Mouse (Mus musculus) neural tube, embryonic 14.5 days (tissue): ENCODE data around the gene Adra1d. TPM values are rescaled to one million over a fixed set of nuclear protein-coding genes. Genes with fewer than 3 reads are reported as not detected.

Experiments
- ATAC-seq: fragments of 200-750 bp; cut with Nextera tagmentation; 2 replicates; pipeline ENCODE4 v1.8.0; 2017; ENCODE audit warnings: low read depth, mild to moderate bottlenecking, moderate TSS enrichment, moderate library complexity
- H3K27ac ChIP-seq: fragments of 300-500 bp; sonication (generic); 2 replicates; pipeline ENCODE4 v1.5.1; 2014; ENCODE audit warnings: low read depth, mild to moderate bottlenecking, control low read depth, low read length, moderate library complexity, mixed read lengths
- H3K27me3 ChIP-seq: fragments of 300-500 bp; sonication (generic); 2 replicates; pipeline ENCODE4 v1.6.1; 2014; ENCODE audit warnings: low read length; ENCODE audit not compliant: control insufficient read depth, insufficient read depth
- H3K36me3 ChIP-seq: fragments of 300-500 bp; sonication (generic); 2 replicates; pipeline ENCODE4 v1.6.1; 2014; ENCODE audit warnings: low read length, mixed read lengths; ENCODE audit not compliant: control insufficient read depth, insufficient read depth
- H3K4me1 ChIP-seq: fragments of 300-500 bp; sonication (generic); 2 replicates; pipeline ENCODE4 v1.6.1; 2014; ENCODE audit warnings: low read length; ENCODE audit not compliant: control insufficient read depth, insufficient read depth
- H3K4me2 ChIP-seq: fragments of 300-500 bp; sonication (generic); 2 replicates; pipeline ENCODE4 v1.6.1; 2014; ENCODE audit warnings: mild to moderate bottlenecking, low read depth, low read length, control low read depth
- H3K4me3 ChIP-seq: fragments of 300-500 bp; sonication (generic); 2 replicates; pipeline ENCODE4 v1.5.1; 2014; ENCODE audit warnings: low read depth, low read length, control low read depth, mixed read lengths
- H3K9ac ChIP-seq: fragments of 300-500 bp; sonication (generic); replicated peaks from 2 replicates; pipeline ENCODE4 v1.6.1; 2014; ENCODE audit warnings: low read depth, mild to moderate bottlenecking, control low read depth, low read length, mixed read lengths
- H3K9me3 ChIP-seq: fragments of 300-500 bp; sonication (generic); 2 replicates; pipeline ENCODE4 v1.6.1; 2016; ENCODE audit warnings: low read length; ENCODE audit not compliant: control insufficient read depth
- WGBS: fragments of 180-500 bp; shearing (Covaris S2); extraction: QIAGEN DNeasy Blood & Tissue Kit; methylation state at CpG from one replicate; pipeline ENCODE4 v1.1.7; 2014; 5-methylcytosine and 5-hydroxymethylcytosine counted together
- polyA plus RNA-seq: library from polyadenylated mRNA; unstranded; fragments of >200 nt; fragmentation: Nextera tagmentation; extraction: Ambion mirVana; gene quantifications from 2 replicates; pipeline ENCODE4 v1.2.1, GENCODE M21; 2014

Gene Adra1d
- polyA plus RNA-seq = 0.17 and 0.18 TPM in 2 replicates

DNA sequence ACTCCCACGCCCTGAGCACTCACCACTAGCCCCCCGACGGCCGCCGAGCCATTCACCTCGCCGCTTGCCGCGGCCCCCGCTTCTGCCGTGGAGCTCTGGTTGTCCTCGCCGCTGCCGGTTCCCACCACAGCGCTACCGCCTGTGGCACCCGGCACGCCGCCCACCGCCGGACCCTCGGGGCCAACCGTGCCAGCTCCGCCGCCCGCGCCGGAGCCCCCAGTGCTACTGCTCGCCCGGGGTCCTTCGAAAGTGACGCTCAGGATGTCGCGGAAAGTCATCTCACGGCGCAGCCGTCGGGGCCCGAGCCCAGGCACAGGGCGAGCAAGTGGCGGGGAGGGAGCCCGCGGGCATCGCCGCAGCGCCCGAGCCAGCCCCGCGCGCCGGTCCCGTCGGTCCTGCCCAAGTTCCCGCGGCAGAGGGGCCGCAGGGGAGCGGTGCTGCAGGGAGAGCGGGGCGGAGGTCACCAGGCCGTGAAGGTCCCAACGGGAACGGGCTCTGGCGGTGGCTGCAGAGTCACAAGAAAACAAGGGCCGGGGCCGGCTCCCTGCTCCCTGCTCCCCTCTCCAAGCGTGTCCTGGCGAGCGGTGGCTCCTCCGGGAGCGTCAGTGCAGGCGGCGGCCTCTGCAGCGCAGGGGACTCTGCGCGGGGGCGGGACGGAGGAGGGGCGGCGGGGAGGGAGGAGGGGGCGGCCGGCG lies at the start of gene Adra1d:
Gene Adra1d (minus strand): TSS at position 393 of the 695 bp plus-strand sequence.
- Histone ChIP-seq H3K9me3 (no peaks in the 10 kb centered on the region), H3K36me3 (no peaks in the 10 kb centered on the region), H3K4me2 (peak within 1 kb of the TSS; percentile 70), H3K4me1 (peaks cover 9% of the 10 kb centered on the region; the same call in 1 of the 2 replicates), H3K27me3 (peaks cover 48% of the 10 kb centered on the region), H3K4me3 (peak within 1 kb of the TSS; percentile 37), H3K9ac (peak within 1 kb of the TSS; percentile 41), H3K27ac (no peak within 1 kb of the TSS)
- WGBS = under 1% methylated on average over 54 of the region's 82 CpGs
- ATAC-seq = peak; percentile 67

DNA sequence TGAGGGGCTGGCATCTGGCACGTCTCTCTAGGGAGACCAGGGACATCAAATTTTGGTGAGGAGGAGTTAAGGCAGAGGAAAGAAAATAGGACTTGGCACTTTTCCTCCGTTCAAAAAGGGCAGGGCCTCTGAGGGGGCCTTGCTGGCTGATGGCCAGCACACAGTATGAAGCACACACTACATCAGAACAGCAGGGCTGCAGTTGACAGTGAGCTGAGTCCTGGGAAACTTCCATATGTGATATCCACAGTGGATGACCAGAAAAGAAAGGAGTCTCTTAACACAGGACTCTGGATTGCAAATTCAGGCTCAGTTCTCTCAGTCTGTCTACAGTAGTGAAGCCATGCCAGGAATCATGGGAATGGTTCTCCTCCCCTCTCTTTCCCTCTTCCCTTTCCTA lies 39.8 kb upstream of the Adra1d start:
- H3K4me2 ChIP-seq = no peak overlapping the region
- 48% methylated on average over 2 of the region's 2 CpGs for WGBS
- H3K4me3 ChIP-seq = no peak overlapping the region
- H3K27me3 ChIP-seq = no peaks in the 10 kb centered on the region
- no peak overlapping the region for H3K27ac ChIP-seq
- no peaks in the 10 kb centered on the region for H3K4me1 ChIP-seq
- no peaks in the 10 kb centered on the region for H3K9me3 ChIP-seq
- no peak overlapping the region for H3K9ac ChIP-seq
- H3K36me3 ChIP-seq = no peaks in the 10 kb centered on the region
- ATAC-seq = no peak

DNA sequence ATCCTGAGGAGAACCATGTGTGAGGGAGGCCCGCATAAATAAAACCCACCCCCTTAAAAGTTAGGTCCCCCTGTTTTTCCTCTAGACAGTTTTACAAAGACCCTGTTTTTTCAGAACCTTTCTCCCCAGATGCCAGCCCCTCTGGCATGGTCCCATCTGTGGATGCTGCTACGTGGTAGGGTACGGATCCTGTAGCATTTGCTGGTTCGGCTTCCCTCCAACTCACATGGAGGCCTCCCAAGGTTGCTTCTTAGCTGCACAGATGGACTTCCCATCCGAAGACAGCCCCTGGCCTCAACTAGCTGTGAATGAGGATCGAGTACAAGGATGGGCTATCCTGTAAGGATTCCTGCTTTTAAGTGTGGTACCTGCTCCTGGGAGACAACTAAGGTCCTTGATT lies 32.8 kb upstream of the Adra1d start:
- H3K36me3 ChIP-seq = no peaks in the 10 kb centered on the region
- no peak overlapping the region for H3K27ac ChIP-seq
- H3K9me3 ChIP-seq = no peaks in the 10 kb centered on the region
- ATAC-seq = no peak
- H3K4me2 ChIP-seq = no peak overlapping the region
- no peak overlapping the region for H3K9ac ChIP-seq
- H3K4me3 ChIP-seq = no peak overlapping the region
- no peaks in the 10 kb centered on the region for H3K27me3 ChIP-seq
- WGBS = 90% methylated on average over 6 of the region's 6 CpGs
- H3K4me1 ChIP-seq = no peaks in the 10 kb centered on the region

DNA sequence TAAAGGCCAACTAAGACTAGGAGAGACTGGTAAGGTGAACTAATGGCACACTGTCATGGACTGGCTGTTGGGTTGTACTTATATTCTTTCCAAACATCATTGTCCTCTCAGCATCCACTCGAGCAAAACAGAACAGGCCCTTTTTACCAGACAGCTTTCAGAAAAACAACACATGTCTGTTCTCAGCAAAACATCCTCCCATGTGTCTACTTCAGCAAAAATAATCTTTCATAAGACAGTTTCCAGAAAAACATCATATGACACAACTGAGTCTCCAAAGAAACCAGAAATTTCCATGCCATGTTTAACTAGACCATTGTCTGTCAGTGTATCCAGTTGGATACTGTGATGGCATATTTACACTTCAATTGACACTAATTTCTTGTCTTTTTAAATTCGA lies 25.4 kb upstream of the Adra1d start:
- ATAC-seq = no peak
- H3K27me3 ChIP-seq = no peaks in the 10 kb centered on the region
- WGBS = 79% methylated on average over 2 of the region's 2 CpGs

DNA sequence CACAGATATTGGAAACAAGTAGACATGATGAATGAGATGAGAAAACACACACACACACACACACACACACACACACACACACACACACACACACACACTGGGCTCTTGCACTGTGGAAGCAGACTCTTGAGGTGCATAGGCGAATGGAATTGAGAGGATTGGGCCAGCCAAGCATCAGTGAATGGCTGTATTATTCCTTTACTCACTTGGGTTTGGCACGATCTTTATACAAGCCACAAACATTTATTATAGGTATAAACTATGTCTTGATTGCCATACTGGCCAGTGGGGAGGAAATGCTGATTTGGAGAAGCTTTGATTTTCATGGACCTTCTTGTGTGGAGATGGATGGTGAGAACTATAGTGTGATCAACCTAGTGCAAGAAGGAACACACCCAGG lies 19.4 kb upstream of the Adra1d start:
- Histone ChIP-seq H3K4me2 (no peak overlapping the region), H3K27ac (no peak overlapping the region), H3K9me3 (no peaks in the 10 kb centered on the region), H3K9ac (no peak overlapping the region), H3K27me3 (no peaks in the 10 kb centered on the region), H3K36me3 (no peaks in the 10 kb centered on the region), H3K4me1 (no peaks in the 10 kb centered on the region), H3K4me3 (no peak overlapping the region)
- WGBS = 82% methylated on average over 2 of the region's 2 CpGs
- no peak for ATAC-seq

More for the DNA sequence above, 25.4 kb upstream of the Adra1d start:
- Histone ChIP-seq H3K9me3 (no peaks in the 10 kb centered on the region; the same call in 1 of the 2 replicates), H3K4me2 (no peak overlapping the region), H3K4me3 (no peak overlapping the region), H3K4me1 (no peaks in the 10 kb centered on the region), H3K36me3 (no peaks in the 10 kb centered on the region), H3K27ac (no peak overlapping the region), H3K9ac (no peak overlapping the region)

DNA sequence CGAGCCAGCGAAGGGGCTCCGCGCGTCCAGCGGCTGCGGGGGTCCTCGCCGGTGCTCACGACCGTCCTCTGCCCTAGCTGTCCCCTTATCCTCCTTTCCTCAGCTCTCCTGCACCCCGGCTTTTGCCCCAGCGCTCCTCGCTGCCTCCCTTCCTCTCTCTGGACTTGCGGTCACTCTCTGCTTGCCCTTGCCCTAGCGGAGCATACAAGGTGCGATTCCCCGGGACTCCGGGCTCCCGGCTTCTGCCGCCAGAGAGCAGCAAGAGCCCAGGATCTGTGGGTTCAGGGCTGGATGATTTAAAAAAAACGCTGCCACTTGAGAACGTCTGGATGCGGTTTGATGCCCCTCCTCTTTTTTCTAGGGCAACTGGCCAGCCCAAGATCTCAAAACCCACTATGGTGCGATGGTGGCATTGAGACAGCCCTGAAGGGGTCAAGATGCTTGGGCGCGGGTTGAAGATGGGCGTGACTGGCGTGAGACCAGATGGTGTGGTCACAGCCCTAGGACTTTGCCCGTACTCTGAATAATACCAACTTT lies 571 bp upstream of the Adra1d start:
- H3K9ac ChIP-seq = peak overlapping the region; percentile 41
- no peak overlapping the region for H3K27ac ChIP-seq
- peaks cover 48% of the 10 kb centered on the region for H3K27me3 ChIP-seq
- H3K4me2 ChIP-seq = peak overlapping the region; percentile 70
- H3K36me3 ChIP-seq = no peaks in the 10 kb centered on the region
- no peaks in the 10 kb centered on the region for H3K9me3 ChIP-seq
- ATAC-seq = peak; percentile 68
- WGBS = 1% methylated on average over 19 of the region's 30 CpGs
- H3K4me1 ChIP-seq = peaks cover 9% of the 10 kb centered on the region; the same call in 1 of the 2 replicates
- peak overlapping the region; percentile 37 for H3K4me3 ChIP-seq

DNA sequence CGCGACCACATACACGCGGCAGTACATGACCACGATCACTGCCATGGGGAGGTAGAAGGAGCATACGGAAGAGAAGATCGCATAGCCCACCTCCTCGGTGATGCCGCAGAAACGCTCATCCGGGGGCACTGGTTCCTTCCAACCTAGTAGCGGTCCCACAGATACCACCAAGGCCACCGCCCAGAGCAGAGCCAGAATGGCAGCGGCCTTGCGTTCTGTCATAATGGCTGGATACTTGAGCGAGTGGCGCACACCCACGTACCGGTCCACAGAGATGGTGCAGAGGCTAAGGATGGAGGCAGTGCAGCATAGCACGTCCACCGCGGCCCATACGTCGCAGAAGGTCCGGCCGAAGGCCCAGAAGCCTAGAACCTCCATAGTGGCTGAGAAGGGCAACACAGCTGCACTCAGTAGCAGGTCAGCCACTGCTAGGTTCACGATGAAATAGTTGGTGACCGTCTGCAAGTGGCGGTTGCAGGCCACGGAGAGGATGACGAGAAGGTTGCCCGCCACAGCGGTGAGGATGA lies 676 bp downstream of the Adra1d start:
- no peaks in the 10 kb centered on the region for H3K9me3 ChIP-seq
- peak overlapping the region; percentile 37 for H3K4me3 ChIP-seq
- peak; percentile 32; the same call in 1 of the 2 replicates for ATAC-seq
- no peak overlapping the region for H3K27ac ChIP-seq
- no peaks in the 10 kb centered on the region for H3K36me3 ChIP-seq
- H3K9ac ChIP-seq = no peak overlapping the region
- H3K27me3 ChIP-seq = peaks cover 51% of the 10 kb centered on the region
- peak overlapping the region; percentile 70; the same call in 1 of the 2 replicates for H3K4me2 ChIP-seq
- WGBS = 3% methylated on average over 33 of the region's 33 CpGs
- H3K4me1 ChIP-seq = peaks cover 9% of the 10 kb centered on the region; the same call in 1 of the 2 replicates

DNA sequence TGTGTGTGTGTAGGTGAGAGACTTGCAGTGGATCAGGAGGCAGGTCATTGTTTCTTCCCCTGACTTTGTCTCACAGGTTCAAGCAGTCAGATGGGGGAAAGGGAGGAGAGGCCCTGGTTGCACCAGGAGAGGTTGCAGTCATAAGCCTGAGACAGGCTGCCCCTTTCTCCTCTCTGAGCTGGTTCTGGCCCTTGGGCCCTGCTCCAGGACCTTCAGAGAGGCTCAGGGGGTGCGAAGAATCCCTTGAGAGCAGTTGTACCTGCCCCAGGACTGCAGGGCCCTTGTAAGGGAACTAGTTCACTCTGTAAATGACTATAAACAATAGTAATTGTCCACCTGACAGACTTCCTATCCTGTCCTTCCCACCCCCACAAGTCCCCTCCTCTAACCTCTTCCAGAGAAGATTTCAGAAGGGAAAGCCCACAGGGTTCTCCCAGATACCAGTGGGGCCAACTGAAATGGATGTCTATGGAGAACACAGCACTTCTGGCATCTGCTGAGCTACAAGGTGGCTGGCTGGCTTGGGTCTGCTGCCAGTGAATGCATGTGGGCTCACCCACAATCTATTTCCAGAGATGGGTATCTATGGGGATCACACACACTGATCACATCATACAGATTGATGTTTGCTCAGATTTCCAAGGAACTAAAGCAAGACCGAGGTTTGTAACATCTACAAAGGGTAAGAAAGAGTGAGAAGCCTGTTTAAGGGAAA lies 1.7 kb downstream of the Adra1d start:
- H3K27me3 ChIP-seq = peaks cover 51% of the 10 kb centered on the region
- no peak overlapping the region for H3K27ac ChIP-seq
- H3K4me3 ChIP-seq = no peak overlapping the region
- 51% methylated on average over 2 of the region's 2 CpGs for WGBS
- H3K9ac ChIP-seq = no peak overlapping the region
- ATAC-seq = no peak
- H3K4me1 ChIP-seq = peaks cover 9% of the 10 kb centered on the region; the same call in 1 of the 2 replicates
- no peak overlapping the region for H3K4me2 ChIP-seq
- no peaks in the 10 kb centered on the region for H3K36me3 ChIP-seq
- no peaks in the 10 kb centered on the region for H3K9me3 ChIP-seq
